Mouse (Mus musculus) kidney, embryonic 15.5 days (tissue): ENCODE measurements around the gene Hacd1. TPM values are rescaled to one million over a fixed set of nuclear protein-coding genes. Genes with fewer than 3 reads are reported as not detected.

Source experiments
- ATAC-seq: fragments of 200-750 bp; cut with Nextera tagmentation; replicated peaks from 2 replicates; pipeline ENCODE4 v1.8.0; 2017; ENCODE audit warnings: moderate TSS enrichment; ENCODE audit not compliant: low FRiP score
- H3K27ac ChIP-seq: fragments of 300-500 bp; sonication (generic); 2 replicates; pipeline ENCODE4 v1.5.1; 2015; ENCODE audit warnings: mild to moderate bottlenecking, inconsistent platforms
- H3K27me3 ChIP-seq: fragments of 300-500 bp; sonication (generic); 2 replicates; pipeline ENCODE4 v1.6.1; 2015; ENCODE audit warnings: inconsistent platforms
- H3K36me3 ChIP-seq: fragments of 300-500 bp; sonication (generic); 2 replicates; pipeline ENCODE4 v1.6.1; 2015; ENCODE audit warnings: inconsistent platforms
- H3K4me1 ChIP-seq: fragments of 300-500 bp; sonication (generic); 2 replicates; pipeline ENCODE4 v1.6.1; 2015; ENCODE audit warnings: inconsistent platforms
- H3K4me2 ChIP-seq: fragments of 300-500 bp; sonication (generic); 2 replicates; pipeline ENCODE4 v1.6.1; 2015; ENCODE audit warnings: moderate library complexity, mild to moderate bottlenecking, inconsistent platforms
- H3K4me3 ChIP-seq: fragments of 300-500 bp; sonication (generic); replicated peaks from 2 replicates; pipeline ENCODE4 v1.5.1; 2015; ENCODE audit warnings: mild to moderate bottlenecking, inconsistent platforms
- H3K9ac ChIP-seq: fragments of 300-500 bp; sonication (generic); 2 replicates; pipeline ENCODE4 v1.6.1; 2015; ENCODE audit warnings: mild to moderate bottlenecking, inconsistent platforms
- H3K9me3 ChIP-seq: fragments of 300-500 bp; sonication (generic); replicated peaks from 2 replicates; pipeline ENCODE4 v1.6.1; 2016; ENCODE audit warnings: inconsistent platforms
- WGBS: fragments of 180-500 bp; shearing (Covaris S2); methylation state at CpG from one replicate; pipeline ENCODE4 v1.1.7; 2015; ENCODE audit warnings: mixed read lengths; 5-methylcytosine and 5-hydroxymethylcytosine counted together
- polyA plus RNA-seq: library from polyadenylated mRNA; unstranded; fragments of >200 nt; fragmentation: Nextera tagmentation; extraction: Ambion mirVana; gene quantifications from 2 replicates; pipeline ENCODE4 v1.2.1, GENCODE M21; 2015

Gene Hacd1
- polyA plus RNA-seq, 1 experiment from 2014 or later = 60.1 TPM

- Histone ChIP-seq H3K27me3 (no peaks in the 10 kb centered on the region), H3K9me3 (no peaks in the 10 kb centered on the region), H3K4me1 (peaks cover 12% of the 10 kb centered on the region), H3K9ac (peak overlapping the region; percentile 52), H3K27ac (peak overlapping the region; percentile 89), H3K4me2 (peak overlapping the region; percentile 73), H3K36me3 (no peaks in the 10 kb centered on the region), H3K4me3 (peak overlapping the region; percentile 68)
- ATAC-seq = peak; percentile 93
- under 1% methylated on average over 57 of the region's 58 CpGs for WGBS
Observed at GRCm38 (mm10) chr2:14055168-14055565, 768 bp downstream of the Hacd1 start.

- peak; percentile 1; the same call in 1 of the 2 replicates for ATAC-seq
- peak overlapping the region; percentile 68 for H3K4me3 ChIP-seq
- peaks cover 12% of the 10 kb centered on the region for H3K4me1 ChIP-seq
- peak overlapping the region; percentile 52 for H3K9ac ChIP-seq
- peak overlapping the region; percentile 73 for H3K4me2 ChIP-seq
- WGBS = 2% methylated on average over 6 of the region's 6 CpGs
- H3K27me3 ChIP-seq = no peaks in the 10 kb centered on the region
- H3K9me3 ChIP-seq = no peaks in the 10 kb centered on the region
- H3K36me3 ChIP-seq = no peaks in the 10 kb centered on the region
- H3K27ac ChIP-seq = peak overlapping the region; percentile 89
Observed at GRCm38 (mm10) chr2:14054716-14055115, 1.2 kb downstream of the Hacd1 start.

GRCm38 (mm10) chr2:14054163-14054562 is 1.8 kb downstream of the Hacd1 start:
- no peak overlapping the region for H3K4me2 ChIP-seq
- ATAC-seq = no peak
- WGBS = 59% methylated on average over 3 of the region's 3 CpGs

GRCm38 (mm10) chr2:14053618-14054017 is 2.3 kb downstream of the Hacd1 start:
- ATAC-seq = no peak
- H3K36me3 ChIP-seq = no peaks in the 10 kb centered on the region
- peaks cover 12% of the 10 kb centered on the region for H3K4me1 ChIP-seq
- H3K4me3 ChIP-seq = no peak overlapping the region
- H3K9me3 ChIP-seq = no peaks in the 10 kb centered on the region
- 79% methylated on average over 3 of the region's 3 CpGs for WGBS
- no peak overlapping the region for H3K27ac ChIP-seq
- no peak overlapping the region for H3K4me2 ChIP-seq
- no peaks in the 10 kb centered on the region for H3K27me3 ChIP-seq
- H3K9ac ChIP-seq = no peak overlapping the region

More at GRCm38 (mm10) chr2:14054163-14054562, 1.8 kb downstream of the Hacd1 start:
- no peak overlapping the region for H3K27ac ChIP-seq
- H3K4me1 ChIP-seq = peaks cover 12% of the 10 kb centered on the region
- no peaks in the 10 kb centered on the region for H3K27me3 ChIP-seq
- no peaks in the 10 kb centered on the region for H3K36me3 ChIP-seq
- no peak overlapping the region for H3K9ac ChIP-seq
- no peaks in the 10 kb centered on the region for H3K9me3 ChIP-seq
- no peak overlapping the region for H3K4me3 ChIP-seq

DNA sequence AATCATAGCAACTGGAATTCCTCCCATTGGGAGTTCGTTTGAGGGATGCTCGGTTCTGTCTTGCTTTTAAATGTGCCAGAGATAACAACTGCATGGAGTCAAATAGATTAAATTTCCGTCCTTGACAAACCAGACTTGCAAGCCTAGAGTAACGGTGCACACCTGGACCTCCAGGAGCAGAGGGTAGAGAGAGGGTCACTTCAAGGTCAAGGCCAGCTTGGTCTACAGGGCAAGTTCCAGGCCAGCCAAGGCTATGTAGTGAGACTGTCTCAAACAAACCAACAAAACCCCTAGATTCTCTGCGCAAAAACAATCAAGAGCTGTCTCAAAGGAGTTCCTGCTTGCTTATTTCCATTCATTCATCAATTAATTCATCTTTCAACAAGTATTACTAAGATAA is 7.1 kb downstream of the Hacd1 start:
- no peak for ATAC-seq
- Histone ChIP-seq H3K9ac (no peak overlapping the region), H3K4me2 (no peak overlapping the region), H3K4me3 (no peak overlapping the region), H3K27ac (no peak overlapping the region), H3K27me3 (no peaks in the 10 kb centered on the region), H3K9me3 (no peaks in the 10 kb centered on the region), H3K36me3 (no peaks in the 10 kb centered on the region), H3K4me1 (no peaks in the 10 kb centered on the region)
- WGBS = 54% methylated on average over 5 of the region's 5 CpGs

- no peaks in the 10 kb centered on the region for H3K4me1 ChIP-seq
- peak; percentile 71; the same call in 1 of the 2 replicates for ATAC-seq
- no peaks in the 10 kb centered on the region for H3K9me3 ChIP-seq
- H3K27me3 ChIP-seq = no peaks in the 10 kb centered on the region
- no peak overlapping the region for H3K9ac ChIP-seq
- H3K4me3 ChIP-seq = no peak overlapping the region
- no peaks in the 10 kb centered on the region for H3K36me3 ChIP-seq
- H3K27ac ChIP-seq = no peak overlapping the region
- H3K4me2 ChIP-seq = no peak overlapping the region
Observed at GRCm38 (mm10) chr2:14048381-14048780, 7.6 kb downstream of the Hacd1 start.

- H3K4me3 ChIP-seq = no peak overlapping the region
- no peaks in the 10 kb centered on the region for H3K9me3 ChIP-seq
- ATAC-seq = peak; percentile 76
- H3K4me1 ChIP-seq = no peaks in the 10 kb centered on the region
- H3K36me3 ChIP-seq = no peaks in the 10 kb centered on the region
- WGBS = 19% methylated on average over 9 of the region's 9 CpGs
- no peak overlapping the region for H3K27ac ChIP-seq
- no peak overlapping the region for H3K9ac ChIP-seq
- H3K4me2 ChIP-seq = no peak overlapping the region
- no peaks in the 10 kb centered on the region for H3K27me3 ChIP-seq
Observed at GRCm38 (mm10) chr2:14043577-14044170, 12.3 kb downstream of the Hacd1 start.

- Histone ChIP-seq H3K4me1 (no peaks in the 10 kb centered on the region), H3K4me3 (no peak overlapping the region), H3K36me3 (no peaks in the 10 kb centered on the region), H3K4me2 (no peak overlapping the region), H3K27me3 (no peaks in the 10 kb centered on the region), H3K27ac (no peak overlapping the region), H3K9ac (no peak overlapping the region), H3K9me3 (no peaks in the 10 kb centered on the region)
- WGBS = 70% methylated on average over 3 of the region's 3 CpGs
- no peak for ATAC-seq
Observed at GRCm38 (mm10) chr2:14043011-14043410, 12.9 kb downstream of the Hacd1 start.

DNA sequence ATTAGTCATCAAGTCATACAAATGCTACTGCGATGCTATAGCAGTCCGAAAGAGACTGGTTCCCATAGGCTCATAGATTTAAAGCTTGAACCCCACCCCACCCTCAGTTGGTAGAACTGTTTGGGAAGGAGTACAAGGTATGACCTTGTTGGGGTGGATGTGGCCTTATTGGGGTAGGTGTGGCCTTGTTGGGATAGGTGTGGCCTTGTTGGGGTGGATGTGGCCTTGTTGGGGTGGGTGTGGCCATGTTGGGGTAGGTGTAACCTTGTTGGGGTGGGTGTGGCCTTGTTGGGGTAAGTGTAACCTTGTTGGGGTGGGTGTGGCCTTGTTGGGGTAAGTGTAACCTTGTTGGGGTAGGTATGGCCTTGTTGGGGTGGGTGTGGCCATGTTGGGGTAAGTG is 14.7 kb downstream of the Hacd1 start:
- Histone ChIP-seq H3K36me3 (no peaks in the 10 kb centered on the region), H3K27ac (no peak overlapping the region), H3K9me3 (no peaks in the 10 kb centered on the region), H3K4me3 (no peak overlapping the region), H3K4me1 (no peaks in the 10 kb centered on the region), H3K4me2 (no peak overlapping the region), H3K9ac (no peak overlapping the region), H3K27me3 (no peaks in the 10 kb centered on the region)
- WGBS = 89% methylated on average over 2 of the region's 2 CpGs
- no peak for ATAC-seq

GRCm38 (mm10) chr2:14019228-14019627 is 36.7 kb downstream of the Hacd1 start:
- no peaks in the 10 kb centered on the region for H3K27me3 ChIP-seq
- H3K4me3 ChIP-seq = no peak overlapping the region
- no peaks in the 10 kb centered on the region for H3K9me3 ChIP-seq
- no peak overlapping the region for H3K27ac ChIP-seq
- 85% methylated on average over 1 of the region's 1 CpGs for WGBS
- no peaks in the 10 kb centered on the region for H3K36me3 ChIP-seq
- H3K4me1 ChIP-seq = no peaks in the 10 kb centered on the region
- H3K9ac ChIP-seq = no peak overlapping the region
- H3K4me2 ChIP-seq = no peak overlapping the region
- ATAC-seq = no peak

DNA sequence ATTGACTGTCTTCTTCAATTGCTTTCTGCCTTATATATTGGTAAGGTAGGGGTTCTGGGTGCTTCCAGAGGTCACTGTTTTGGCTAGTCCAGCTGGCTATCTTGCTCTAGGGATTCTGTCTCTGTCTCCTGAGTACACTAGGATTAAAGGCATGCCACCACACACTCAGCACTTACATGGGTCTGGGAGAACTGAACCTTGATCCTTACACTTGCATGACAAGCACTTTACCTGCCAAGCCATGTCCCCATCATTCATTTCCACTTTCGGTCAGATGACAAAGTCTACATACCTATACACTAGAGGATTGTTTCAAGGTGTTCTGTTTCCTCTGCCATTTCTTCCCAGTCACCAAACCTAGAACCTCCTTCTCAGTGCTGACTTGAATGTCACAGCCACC is 50.8 kb downstream of the Hacd1 start:
- 88% methylated on average over 1 of the region's 1 CpGs for WGBS
- Histone ChIP-seq H3K27me3 (no peaks in the 10 kb centered on the region), H3K4me1 (no peaks in the 10 kb centered on the region), H3K4me3 (no peak overlapping the region), H3K4me2 (no peak overlapping the region), H3K36me3 (no peaks in the 10 kb centered on the region), H3K9ac (no peak overlapping the region), H3K27ac (no peak overlapping the region), H3K9me3 (no peaks in the 10 kb centered on the region)
- no peak for ATAC-seq

- Histone ChIP-seq H3K27me3 (no peaks in the 10 kb centered on the region), H3K9me3 (no peaks in the 10 kb centered on the region), H3K36me3 (no peaks in the 10 kb centered on the region), H3K4me3 (no peak overlapping the region), H3K4me2 (no peak overlapping the region), H3K27ac (no peak overlapping the region), H3K9ac (no peak overlapping the region), H3K4me1 (no peaks in the 10 kb centered on the region)
- WGBS = 84% methylated on average over 1 of the region's 1 CpGs
- no peak for ATAC-seq
Observed at GRCm38 (mm10) chr2:13960136-13960535, 95.8 kb downstream of the Hacd1 start.

GRCm38 (mm10) chr2:13956463-13956862 is 99.5 kb downstream of the Hacd1 start:
- no peak overlapping the region for H3K4me3 ChIP-seq
- no peaks in the 10 kb centered on the region for H3K36me3 ChIP-seq
- H3K27me3 ChIP-seq = no peaks in the 10 kb centered on the region
- H3K4me2 ChIP-seq = no peak overlapping the region
- WGBS = 41% methylated on average over 2 of the region's 2 CpGs
- no peak for ATAC-seq
- H3K4me1 ChIP-seq = no peaks in the 10 kb centered on the region
- no peak overlapping the region for H3K9ac ChIP-seq
- no peak overlapping the region for H3K27ac ChIP-seq
- no peaks in the 10 kb centered on the region for H3K9me3 ChIP-seq
